Mouse (Mus musculus): Measurements from ENCODE around the gene Slc11a1. TPM values are rescaled to one million over a fixed set of nuclear protein-coding genes. Genes with fewer than 3 reads are reported as not detected.

The Slc11a1 gene
- total and polyA plus RNA-seq, 3 experiments, result 0.60 TPM; not detected in 2

GRCm38 (mm10) chr1:74373372-74373771 is 1.6 kb upstream of the Slc11a1 start:
- Histone ChIP-seq H3K27me3 (ENCODE audit: insufficient read depth, low read length) (peaks cover 42% of the 10 kb centered on the region), H3K36me3 (replicated peaks) (no peaks in the 10 kb centered on the region), H3K4me1 (ENCODE audit: insufficient read depth, low read depth, low read length) (peaks cover 9% of the 10 kb centered on the region), H3K4me3 (ENCODE audit: low read depth, low read length) (no peak overlapping the region), H3K9me3 (replicated peaks) (no peaks in the 10 kb centered on the region)
- no peak for TF ChIP-seq CTCF (IDR thresholded peaks at IDR 0.05; ENCODE audit: low read depth, low read length)
- TF ChIP-seq POLR2AphosphoS5 (IDR thresholded peaks at IDR 0.05; ENCODE audit: insufficient replicate concordance, low read depth, low read length), result no peak
- no peak for TF ChIP-seq GATA2 (IDR thresholded peaks at IDR 0.05; ENCODE audit: borderline replicate concordance, low read depth, low read length)
- TF ChIP-seq TAL1 (conservative IDR thresholded peaks at IDR 0.05; ENCODE audit: low read depth, low read length), result no peak
- ATAC-seq (ENCODE audit: extremely low read depth, insufficient number of reproducible peaks, low FRiP score, poor library complexity, severe bottlenecking), result no peak
- no peak for DNase-seq (ENCODE audit: low spot score)

GRCm38 (mm10) chr1:74375561-74375960 is 566 bp downstream of the Slc11a1 start:
- H3K9me3 ChIP-seq (replicated peaks), result no peaks in the 10 kb centered on the region
- TF ChIP-seq POLR2AphosphoS5 (IDR thresholded peaks at IDR 0.05; ENCODE audit: insufficient replicate concordance, low read depth, low read length) (no peak), CTCF (IDR thresholded peaks at IDR 0.05; ENCODE audit: low read depth, low read length) (no peak), TAL1 (conservative IDR thresholded peaks at IDR 0.05; ENCODE audit: low read depth, low read length) (no peak), GATA1 (IDR thresholded peaks at IDR 0.05; ENCODE audit: borderline replicate concordance, low read length) (no peak), GATA2 (IDR thresholded peaks at IDR 0.05; ENCODE audit: borderline replicate concordance, low read depth, low read length) (no peak)
- no peak overlapping the region for H3K4me3 ChIP-seq (ENCODE audit: low read depth, low read length)
- no peaks in the 10 kb centered on the region for H3K36me3 ChIP-seq (replicated peaks)
- peaks cover 39% of the 10 kb centered on the region for H3K27me3 ChIP-seq (ENCODE audit: insufficient read depth, low read length)
- DNase-seq (ENCODE audit: low spot score) (no peak), ATAC-seq (ENCODE audit: extremely low read depth, insufficient number of reproducible peaks, low FRiP score, poor library complexity, severe bottlenecking) (no peak)
- peaks cover 20% of the 10 kb centered on the region for H3K4me1 ChIP-seq (ENCODE audit: insufficient read depth, low read depth, low read length)

GRCm38 (mm10) chr1:74376396-74376795 is 1.4 kb downstream of the Slc11a1 start:
- Histone ChIP-seq H3K4me3 (ENCODE audit: low read depth, low read length) (no peak overlapping the region), H3K4me1 (ENCODE audit: insufficient read depth, low read depth, low read length) (peaks cover 25% of the 10 kb centered on the region), H3K36me3 (replicated peaks) (no peaks in the 10 kb centered on the region), H3K9me3 (replicated peaks) (no peaks in the 10 kb centered on the region), H3K27me3 (ENCODE audit: insufficient read depth, low read length) (peaks cover 46% of the 10 kb centered on the region)
- peak; percentile 8 for ATAC-seq (ENCODE audit: extremely low read depth, insufficient number of reproducible peaks, low FRiP score, poor library complexity, severe bottlenecking)
- no peak for DNase-seq (ENCODE audit: low spot score)
- TF ChIP-seq GATA2 (IDR thresholded peaks at IDR 0.05; ENCODE audit: borderline replicate concordance, low read depth, low read length) (no peak), TAL1 (conservative IDR thresholded peaks at IDR 0.05; ENCODE audit: low read depth, low read length) (no peak), GATA1 (IDR thresholded peaks at IDR 0.05; ENCODE audit: borderline replicate concordance, low read length) (no peak), POLR2AphosphoS5 (IDR thresholded peaks at IDR 0.05; ENCODE audit: insufficient replicate concordance, low read depth, low read length) (no peak), CTCF (IDR thresholded peaks at IDR 0.05; ENCODE audit: low read depth, low read length) (no peak)

GRCm38 (mm10) chr1:74379058-74379504 is 4.1 kb downstream of the Slc11a1 start:
- no peak overlapping the region for H3K4me3 ChIP-seq (ENCODE audit: low read depth, low read length)
- ATAC-seq (ENCODE audit: extremely low read depth, insufficient number of reproducible peaks, low FRiP score, poor library complexity, severe bottlenecking) (no peak), DNase-seq (ENCODE audit: low spot score) (no peak)
- H3K27me3 ChIP-seq (ENCODE audit: insufficient read depth, low read length), result peaks cover 47% of the 10 kb centered on the region
- peaks cover 37% of the 10 kb centered on the region for H3K4me1 ChIP-seq (ENCODE audit: insufficient read depth, low read depth, low read length)
- H3K9me3 ChIP-seq (replicated peaks), result no peaks in the 10 kb centered on the region
- TF ChIP-seq GATA2 (IDR thresholded peaks at IDR 0.05; ENCODE audit: borderline replicate concordance, low read depth, low read length) (no peak), CTCF (IDR thresholded peaks at IDR 0.05; ENCODE audit: low read depth, low read length) (no peak), POLR2AphosphoS5 (IDR thresholded peaks at IDR 0.05; ENCODE audit: insufficient replicate concordance, low read depth, low read length) (no peak), GATA1 (IDR thresholded peaks at IDR 0.05; ENCODE audit: borderline replicate concordance, low read length) (no peak), TAL1 (conservative IDR thresholded peaks at IDR 0.05; ENCODE audit: low read depth, low read length) (no peak)
- H3K36me3 ChIP-seq (replicated peaks), result no peaks in the 10 kb centered on the region

GRCm38 (mm10) chr1:74380484-74380883 is 5.5 kb downstream of the Slc11a1 start:
- TF ChIP-seq CTCF (IDR thresholded peaks at IDR 0.05; ENCODE audit: low read depth, low read length) (no peak), POLR2AphosphoS5 (IDR thresholded peaks at IDR 0.05; ENCODE audit: insufficient replicate concordance, low read depth, low read length) (no peak)
- no peak for DNase-seq (ENCODE audit: low spot score)
- ATAC-seq (ENCODE audit: extremely low read depth, insufficient number of reproducible peaks, low FRiP score, poor library complexity, severe bottlenecking), result no peak
- Histone ChIP-seq H3K4me3 (ENCODE audit: low read depth, low read length) (no peak overlapping the region), H3K27me3 (ENCODE audit: insufficient read depth, low read length) (peaks cover 47% of the 10 kb centered on the region), H3K36me3 (replicated peaks) (no peaks in the 10 kb centered on the region), H3K4me1 (ENCODE audit: insufficient read depth, low read depth, low read length) (peaks cover 47% of the 10 kb centered on the region), H3K9me3 (replicated peaks) (no peaks in the 10 kb centered on the region)

GRCm38 (mm10) chr1:74381588-74382021 is 6.6 kb downstream of the Slc11a1 start:
- DNase-seq (ENCODE audit: low spot score) (no peak), ATAC-seq (ENCODE audit: extremely low read depth, insufficient number of reproducible peaks, low FRiP score, poor library complexity, severe bottlenecking) (no peak)
- H3K36me3 ChIP-seq (replicated peaks), result no peaks in the 10 kb centered on the region
- H3K27me3 ChIP-seq (ENCODE audit: insufficient read depth, low read length), result peaks cover 36% of the 10 kb centered on the region
- no peak overlapping the region for H3K4me3 ChIP-seq (ENCODE audit: low read depth, low read length)
- TF ChIP-seq POLR2AphosphoS5 (IDR thresholded peaks at IDR 0.05; ENCODE audit: insufficient replicate concordance, low read depth, low read length) (no peak), CTCF (IDR thresholded peaks at IDR 0.05; ENCODE audit: low read depth, low read length) (no peak), GATA2 (IDR thresholded peaks at IDR 0.05; ENCODE audit: borderline replicate concordance, low read depth, low read length) (no peak), GATA1 (IDR thresholded peaks at IDR 0.05; ENCODE audit: borderline replicate concordance, low read length) (no peak), TAL1 (conservative IDR thresholded peaks at IDR 0.05; ENCODE audit: low read depth, low read length) (no peak)
- H3K9me3 ChIP-seq (replicated peaks), result no peaks in the 10 kb centered on the region
- H3K4me1 ChIP-seq (ENCODE audit: insufficient read depth, low read depth, low read length), result peaks cover 50% of the 10 kb centered on the region

Data from G1E (cell line).